Mouse (Mus musculus) heart, adult 2 months (tissue): ENCODE data around the gene Cntn3.

Experiments
- CTCF ChIP-seq: fragments of 200-600 bp; IDR thresholded peaks from 2 replicates; pipeline ENCODE4 v1.8.1; 2022; ENCODE audit warnings: antibody characterized with exemption, mild to moderate bottlenecking, moderate library complexity
- POLR2A ChIP-seq: fragments of 200-500 bp; IDR thresholded peaks from 2 replicates; pipeline ENCODE4 v1.6.1; 2011; ENCODE audit warnings: mild to moderate bottlenecking, low read depth, low read length, control low read depth; ENCODE audit not compliant: insufficient read depth

GRCm38 (mm10) chr6:102319755-102320154 is 253.1 kb downstream of the Cntn3 start:
- no peak for TF ChIP-seq POLR2A
- TF ChIP-seq CTCF, result no peak
